Mouse (Mus musculus): ENCODE measurements around the gene Exosc8.

DNA sequence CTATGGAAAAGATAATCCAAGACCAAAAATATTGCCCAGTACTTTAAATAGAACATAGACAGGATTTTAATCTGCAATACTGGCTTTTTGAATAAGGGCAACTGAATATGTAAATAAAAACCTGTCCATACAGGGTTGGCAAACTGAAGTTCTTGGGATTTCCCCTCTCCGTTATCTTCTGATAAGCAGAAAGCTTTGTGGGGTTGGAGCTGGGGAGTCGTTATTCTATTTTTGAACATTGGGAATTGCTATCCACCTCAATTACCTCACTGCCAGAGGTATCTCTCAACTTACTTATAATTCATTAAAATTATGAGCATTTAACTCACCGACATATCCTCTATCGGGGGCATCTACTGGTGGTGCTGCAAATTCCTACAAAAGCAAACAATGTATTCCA is 2.8 kb downstream of the Exosc8 start:
- TF ChIP-seq MAX (IDR thresholded peaks at IDR 0.05), result no peak
- no peak for TF ChIP-seq CTCF (IDR thresholded peaks at IDR 0.05; ENCODE audit: control insufficient read depth, insufficient read depth, insufficient read length)
- TF ChIP-seq USF1 (IDR thresholded peaks at IDR 0.05; ENCODE audit: low read depth), result no peak
